Mouse (Mus musculus): ENCODE results near the gene Sec61b.

- TF ChIP-seq CTCF (conservative IDR thresholded peaks at IDR 0.05; ENCODE audit: insufficient read depth, insufficient read length, low read depth, low read length): no peak
- TF ChIP-seq POLR2A (IDR thresholded peaks at IDR 0.05; ENCODE audit: low read depth, low read length): no peak
Observed at GRCm38 (mm10) chr4:47503045-47503444, 28.6 kb downstream of the Sec61b start.
